Mouse (Mus musculus): ENCODE measurements around the gene Krtap9-3. TPM values are rescaled to one million over a fixed set of nuclear protein-coding genes. Genes with fewer than 3 reads are reported as not detected.

Krtap9-3 gene
- polyA plus RNA-seq, 1 experiment from 2014 or later, result not detected

- 91% methylated on average over 3 of the region's 3 CpGs for WGBS
- H3K36me3 ChIP-seq (replicated peaks), result no peaks in the 10 kb centered on the region
- H3K27me3 ChIP-seq (ENCODE audit: poor library complexity, severe bottlenecking), result no peaks in the 10 kb centered on the region
- no peak for DNase-seq (ENCODE audit: extremely low spot score, low spot score)
- no peaks in the 10 kb centered on the region for H3K9me3 ChIP-seq
- no peak overlapping the region for H3K27ac ChIP-seq
- no peak overlapping the region for H3K4me3 ChIP-seq
- no peaks in the 10 kb centered on the region for H3K4me1 ChIP-seq
Observed at GRCm38 (mm10) chr11:99557976-99558745, 39.7 kb downstream of the Krtap9-3 start.

DNA sequence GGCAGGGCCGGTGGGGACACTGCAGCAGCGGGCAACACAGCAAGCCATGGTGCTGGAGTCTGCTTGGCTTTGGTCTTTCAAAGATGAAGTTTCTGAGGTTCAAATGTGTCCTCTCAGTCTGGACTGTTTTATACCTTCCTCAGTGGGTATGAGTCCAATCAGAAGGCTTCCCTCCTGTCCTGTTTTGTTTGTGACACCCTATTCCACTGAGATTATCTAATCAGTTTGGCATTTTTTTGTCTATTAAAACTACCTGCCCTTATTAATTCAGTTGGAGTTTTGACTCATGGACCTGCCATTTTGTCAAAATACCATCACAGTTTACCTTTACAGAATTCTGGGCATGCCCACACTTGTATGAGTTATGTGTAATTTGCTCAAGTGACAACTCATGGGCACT is 41.2 kb downstream of the Krtap9-3 start, which contains the start of gene Krtap3-2:
Krtap3-2 (minus strand) TSS at position 101 of the 400 bp plus-strand sequence.
- no peak within 1 kb of the TSS for H3K27ac ChIP-seq
- H3K4me3 ChIP-seq, result no peak within 1 kb of the TSS
- no peaks in the 10 kb centered on the region; the same call in 1 of the 2 replicates for H3K27me3 ChIP-seq (ENCODE audit: poor library complexity, severe bottlenecking)
- no peaks in the 10 kb centered on the region for H3K36me3 ChIP-seq (replicated peaks)
- DNase-seq (ENCODE audit: extremely low spot score, low spot score), result no peak
- no peaks in the 10 kb centered on the region for H3K4me1 ChIP-seq
- WGBS, result 96% methylated on average over 2 of the region's 2 CpGs
- H3K9me3 ChIP-seq, result no peaks in the 10 kb centered on the region

GRCm38 (mm10) chr11:99556195-99556594 is 41.7 kb downstream of the Krtap9-3 start:
- Histone ChIP-seq H3K4me1 (no peaks in the 10 kb centered on the region), H3K27me3 (ENCODE audit: poor library complexity, severe bottlenecking) (no peaks in the 10 kb centered on the region; the same call in 1 of the 2 replicates), H3K36me3 (replicated peaks) (no peaks in the 10 kb centered on the region), H3K9me3 (no peaks in the 10 kb centered on the region), H3K27ac (no peak overlapping the region), H3K4me3 (no peak overlapping the region)
- DNase-seq (ENCODE audit: extremely low spot score, low spot score), result no peak
- WGBS, result 93% methylated on average over 2 of the region's 2 CpGs

- no peaks in the 10 kb centered on the region for H3K9me3 ChIP-seq
- H3K4me3 ChIP-seq, result no peak within 1 kb of the TSS
- DNase-seq (ENCODE audit: extremely low spot score, low spot score), result no peak
- peaks cover 3% of the 10 kb centered on the region; the same call in 1 of the 2 replicates for H3K4me1 ChIP-seq
- H3K36me3 ChIP-seq (replicated peaks), result no peaks in the 10 kb centered on the region
- no peaks in the 10 kb centered on the region; the same call in 1 of the 2 replicates for H3K27me3 ChIP-seq (ENCODE audit: poor library complexity, severe bottlenecking)
- H3K27ac ChIP-seq, result no peak within 1 kb of the TSS
- WGBS, result 68% methylated on average over 4 of the region's 4 CpGs
Observed at GRCm38 (mm10) chr11:99550765-99551164, 47.1 kb downstream of the Krtap9-3 start, which contains the start of gene Krtap3-3. Gene Krtap3-3, minus strand, starts transcription at chr11:99550865.

DNA sequence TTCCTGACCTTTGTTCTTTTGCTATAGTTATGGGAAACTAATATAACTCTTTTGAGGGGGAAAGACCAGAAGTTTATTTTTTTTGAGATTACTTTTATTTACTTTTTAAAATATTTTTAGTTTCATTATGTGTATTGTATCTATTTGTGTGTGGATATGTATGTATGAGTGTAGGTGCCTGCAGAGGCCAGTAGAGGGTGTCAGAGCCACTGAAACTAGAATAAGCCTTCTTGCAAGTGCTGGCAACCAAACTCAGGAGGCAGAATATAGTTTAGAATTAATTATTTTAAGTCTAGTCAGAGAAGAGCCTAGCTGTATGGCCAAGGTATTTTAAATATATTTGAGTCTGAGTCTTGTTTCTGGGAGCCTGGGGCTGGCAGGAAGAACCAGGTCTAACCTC is 50.0 kb downstream of the Krtap9-3 start:
- Histone ChIP-seq H3K4me3 (no peak overlapping the region), H3K27ac (no peak overlapping the region), H3K27me3 (ENCODE audit: poor library complexity, severe bottlenecking) (no peaks in the 10 kb centered on the region; the same call in 1 of the 2 replicates), H3K9me3 (no peaks in the 10 kb centered on the region), H3K4me1 (peaks cover 3% of the 10 kb centered on the region; the same call in 1 of the 2 replicates), H3K36me3 (replicated peaks) (no peaks in the 10 kb centered on the region)
- no peak for DNase-seq (ENCODE audit: extremely low spot score, low spot score)

Other genes with a start within 250 kb of the Krtap9-3 start
- not detected in 2 replicates for gene Krt27, start 247.0 kb downstream of the Krtap9-3 start, polyA plus RNA-seq (2016; fragmentation: Nextera tagmentation; extraction: Ambion mirVana)
- gene Krt28, start 223.2 kb downstream of the Krtap9-3 start, polyA plus RNA-seq (2016; fragmentation: Nextera tagmentation; extraction: Ambion mirVana), result 0.22 and 0.36 TPM in 2 replicates
- 20.6 and 22.0 TPM in 2 replicates for gene Krt10, start 208.7 kb downstream of the Krtap9-3 start, polyA plus RNA-seq (2016; fragmentation: Nextera tagmentation; extraction: Ambion mirVana)
- not detected in 2 replicates for gene Krt12, start 175.8 kb downstream of the Krtap9-3 start, polyA plus RNA-seq (2016; fragmentation: Nextera tagmentation; extraction: Ambion mirVana)
- gene Krt20, start 160.0 kb downstream of the Krtap9-3 start, polyA plus RNA-seq (2016; fragmentation: Nextera tagmentation; extraction: Ambion mirVana), result 0.35 and 0.64 TPM in 2 replicates
- 0.20 TPM in 1 of 2 replicates, not detected in the other for gene Krt23, start 105.0 kb downstream of the Krtap9-3 start, polyA plus RNA-seq (2016; fragmentation: Nextera tagmentation; extraction: Ambion mirVana)
- not detected in 2 replicates for gene Krt39, start 76.8 kb downstream of the Krtap9-3 start, polyA plus RNA-seq (2016; fragmentation: Nextera tagmentation; extraction: Ambion mirVana)
- gene Krt40, start 54.9 kb downstream of the Krtap9-3 start, polyA plus RNA-seq (2016; fragmentation: Nextera tagmentation; extraction: Ambion mirVana), result not detected in 2 replicates
- not detected in 2 replicates for gene Krtap3-3, start 47.2 kb downstream of the Krtap9-3 start, polyA plus RNA-seq (2016; fragmentation: Nextera tagmentation; extraction: Ambion mirVana)
- gene Krtap3-2, start 41.3 kb downstream of the Krtap9-3 start, polyA plus RNA-seq (2016; fragmentation: Nextera tagmentation; extraction: Ambion mirVana), result not detected in 2 replicates
- not detected in 2 replicates for gene Gm11939, start 38.6 kb downstream of the Krtap9-3 start, polyA plus RNA-seq (2016; fragmentation: Nextera tagmentation; extraction: Ambion mirVana)
- not detected in 2 replicates for gene Krtap3-1, start 31.5 kb downstream of the Krtap9-3 start, polyA plus RNA-seq (2016; fragmentation: Nextera tagmentation; extraction: Ambion mirVana)
- not detected in 2 replicates for gene Krtap1-5, start 17.1 kb downstream of the Krtap9-3 start, polyA plus RNA-seq (2016; fragmentation: Nextera tagmentation; extraction: Ambion mirVana)
- not detected in 2 replicates for gene Krtap1-4, start 14.5 kb downstream of the Krtap9-3 start, polyA plus RNA-seq (2016; fragmentation: Nextera tagmentation; extraction: Ambion mirVana)
- not detected in 2 replicates for gene Krtap1-3, start 6.8 kb downstream of the Krtap9-3 start, polyA plus RNA-seq (2016; fragmentation: Nextera tagmentation; extraction: Ambion mirVana)
- not detected in 2 replicates for gene Gm11938, start 5.2 kb upstream of the Krtap9-3 start, polyA plus RNA-seq (2016; fragmentation: Nextera tagmentation; extraction: Ambion mirVana)
- gene Gm11937, start 12.1 kb upstream of the Krtap9-3 start, polyA plus RNA-seq (2016; fragmentation: Nextera tagmentation; extraction: Ambion mirVana), result not detected in 2 replicates
- not detected in 2 replicates for gene Krtap2-4, start 16.7 kb upstream of the Krtap9-3 start, polyA plus RNA-seq (2016; fragmentation: Nextera tagmentation; extraction: Ambion mirVana)
- gene Gm11562, start 22.3 kb upstream of the Krtap9-3 start, polyA plus RNA-seq (2016; fragmentation: Nextera tagmentation; extraction: Ambion mirVana), result not detected in 2 replicates
- gene Krtap4-1, start 30.1 kb upstream of the Krtap9-3 start, polyA plus RNA-seq (2016; fragmentation: Nextera tagmentation; extraction: Ambion mirVana), result not detected in 2 replicates
- not detected in 2 replicates for gene Krtap4-2, start 37.0 kb upstream of the Krtap9-3 start, polyA plus RNA-seq (2016; fragmentation: Nextera tagmentation; extraction: Ambion mirVana)
- gene Krtap4-7, start 46.0 kb upstream of the Krtap9-3 start, polyA plus RNA-seq (2016; fragmentation: Nextera tagmentation; extraction: Ambion mirVana), result not detected in 2 replicates
- gene Gm11555, start 52.1 kb upstream of the Krtap9-3 start, polyA plus RNA-seq (2016; fragmentation: Nextera tagmentation; extraction: Ambion mirVana), result not detected in 2 replicates
- not detected in 2 replicates for gene Gm11563, start 60.9 kb upstream of the Krtap9-3 start, polyA plus RNA-seq (2016; fragmentation: Nextera tagmentation; extraction: Ambion mirVana)
- not detected in 2 replicates for gene Krtap4-6, start 67.9 kb upstream of the Krtap9-3 start, polyA plus RNA-seq (2016; fragmentation: Nextera tagmentation; extraction: Ambion mirVana)
- gene Gm14190, start 92.6 kb upstream of the Krtap9-3 start, polyA plus RNA-seq (2016; fragmentation: Nextera tagmentation; extraction: Ambion mirVana), result not detected in 2 replicates
- gene Gm14180, start 136.2 kb upstream of the Krtap9-3 start, polyA plus RNA-seq (2016; fragmentation: Nextera tagmentation; extraction: Ambion mirVana), result not detected in 2 replicates
- gene Gm11595, start 174.8 kb upstream of the Krtap9-3 start, polyA plus RNA-seq (2016; fragmentation: Nextera tagmentation; extraction: Ambion mirVana), result not detected in 2 replicates
- gene Krtap4-8, start 182.6 kb upstream of the Krtap9-3 start, polyA plus RNA-seq (2016; fragmentation: Nextera tagmentation; extraction: Ambion mirVana), result not detected in 2 replicates
- gene Krtap4-9, start 187.1 kb upstream of the Krtap9-3 start, polyA plus RNA-seq (2016; fragmentation: Nextera tagmentation; extraction: Ambion mirVana), result not detected in 2 replicates
- gene Gm11596, start 195.4 kb upstream of the Krtap9-3 start, polyA plus RNA-seq (2016; fragmentation: Nextera tagmentation; extraction: Ambion mirVana), result not detected in 2 replicates
- not detected in 2 replicates for gene Gm11569, start 200.8 kb upstream of the Krtap9-3 start, polyA plus RNA-seq (2016; fragmentation: Nextera tagmentation; extraction: Ambion mirVana)
- gene Gm11554, start 206.3 kb upstream of the Krtap9-3 start, polyA plus RNA-seq (2016; fragmentation: Nextera tagmentation; extraction: Ambion mirVana), result not detected in 2 replicates
- gene Krtap4-13, start 211.8 kb upstream of the Krtap9-3 start, polyA plus RNA-seq (2016; fragmentation: Nextera tagmentation; extraction: Ambion mirVana), result not detected in 2 replicates
- not detected in 2 replicates for gene Gm11564, start 217.6 kb upstream of the Krtap9-3 start, polyA plus RNA-seq (2016; fragmentation: Nextera tagmentation; extraction: Ambion mirVana)
- not detected in 2 replicates for gene 2300003K06Rik, start 240.0 kb upstream of the Krtap9-3 start, polyA plus RNA-seq (2016; fragmentation: Nextera tagmentation; extraction: Ambion mirVana)

Measured in forebrain, embryonic 10.5 days (tissue).